Mouse (Mus musculus) neural tube, embryonic 14.5 days (tissue): Measurements from ENCODE around the gene Senp7. TPM values are rescaled to one million over a fixed set of nuclear protein-coding genes. Genes with fewer than 3 reads are reported as not detected.
"Not testable (repeated sequence)": the region's sequence is repeated elsewhere in the genome, so short reads cannot be mapped to it uniquely, and the experiment has no call there.

Source experiments
- ATAC-seq: fragments of 200-750 bp; cut with Nextera tagmentation; 2 replicates; pipeline ENCODE4 v1.8.0; 2017; ENCODE audit warnings: low read depth, mild to moderate bottlenecking, moderate TSS enrichment, moderate library complexity
- H3K27ac ChIP-seq: fragments of 300-500 bp; sonication (generic); 2 replicates; pipeline ENCODE4 v1.5.1; 2014; ENCODE audit warnings: low read depth, mild to moderate bottlenecking, control low read depth, low read length, moderate library complexity, mixed read lengths
- H3K27me3 ChIP-seq: fragments of 300-500 bp; sonication (generic); 2 replicates; pipeline ENCODE4 v1.6.1; 2014; ENCODE audit warnings: low read length; ENCODE audit not compliant: control insufficient read depth, insufficient read depth
- H3K36me3 ChIP-seq: fragments of 300-500 bp; sonication (generic); 2 replicates; pipeline ENCODE4 v1.6.1; 2014; ENCODE audit warnings: low read length, mixed read lengths; ENCODE audit not compliant: control insufficient read depth, insufficient read depth
- H3K4me1 ChIP-seq: fragments of 300-500 bp; sonication (generic); 2 replicates; pipeline ENCODE4 v1.6.1; 2014; ENCODE audit warnings: low read length; ENCODE audit not compliant: control insufficient read depth, insufficient read depth
- H3K4me2 ChIP-seq: fragments of 300-500 bp; sonication (generic); 2 replicates; pipeline ENCODE4 v1.6.1; 2014; ENCODE audit warnings: mild to moderate bottlenecking, low read depth, low read length, control low read depth
- H3K4me3 ChIP-seq: fragments of 300-500 bp; sonication (generic); 2 replicates; pipeline ENCODE4 v1.5.1; 2014; ENCODE audit warnings: low read depth, low read length, control low read depth, mixed read lengths
- H3K9ac ChIP-seq: fragments of 300-500 bp; sonication (generic); replicated peaks from 2 replicates; pipeline ENCODE4 v1.6.1; 2014; ENCODE audit warnings: low read depth, mild to moderate bottlenecking, control low read depth, low read length, mixed read lengths
- H3K9me3 ChIP-seq: fragments of 300-500 bp; sonication (generic); 2 replicates; pipeline ENCODE4 v1.6.1; 2016; ENCODE audit warnings: low read length; ENCODE audit not compliant: control insufficient read depth
- WGBS: fragments of 180-500 bp; shearing (Covaris S2); extraction: QIAGEN DNeasy Blood & Tissue Kit; methylation state at CpG from one replicate; pipeline ENCODE4 v1.1.7; 2014; 5-methylcytosine and 5-hydroxymethylcytosine counted together
- polyA plus RNA-seq: library from polyadenylated mRNA; unstranded; fragments of >200 nt; fragmentation: Nextera tagmentation; extraction: Ambion mirVana; gene quantifications from 2 replicates; pipeline ENCODE4 v1.2.1, GENCODE M21; 2014

The Senp7 gene
- polyA plus RNA-seq, 1 experiment from 2014 or later, result 73.6 TPM

DNA sequence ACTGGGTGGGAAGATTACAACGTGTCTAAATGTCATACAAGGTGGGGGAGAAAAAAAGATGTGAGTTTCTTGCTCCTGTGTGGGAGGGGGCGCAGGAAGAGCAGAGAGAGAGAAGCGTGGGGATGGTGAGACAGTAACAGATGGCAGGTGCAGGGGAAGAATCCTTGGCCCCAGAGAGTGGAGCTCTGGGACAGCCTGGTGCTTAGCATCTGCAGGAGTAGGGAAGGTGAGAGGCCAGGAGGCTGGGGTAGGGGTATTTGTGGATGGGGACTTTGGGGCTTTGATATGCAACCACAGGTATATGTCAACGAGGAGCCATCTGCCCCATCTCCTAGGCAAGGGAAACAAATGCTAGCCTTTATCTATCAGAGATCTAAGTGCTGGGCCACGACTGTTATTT, 26.4 kb downstream of the Senp7 start:
- Histone ChIP-seq H3K36me3 (no peaks in the 10 kb centered on the region), H3K4me3 (no peak overlapping the region), H3K9me3 (no peaks in the 10 kb centered on the region), H3K27ac (no peak overlapping the region; the same call in 1 of the 2 replicates), H3K4me2 (peak overlapping the region; percentile 76; the same call in 1 of the 2 replicates), H3K9ac (no peak overlapping the region), H3K27me3 (no peaks in the 10 kb centered on the region), H3K4me1 (peaks cover 16% of the 10 kb centered on the region)
- WGBS, result 77% methylated on average over 5 of the region's 5 CpGs
- ATAC-seq, result 0 out of 2 replicates have a peak, but pooled peaks have one; percentile 9

DNA sequence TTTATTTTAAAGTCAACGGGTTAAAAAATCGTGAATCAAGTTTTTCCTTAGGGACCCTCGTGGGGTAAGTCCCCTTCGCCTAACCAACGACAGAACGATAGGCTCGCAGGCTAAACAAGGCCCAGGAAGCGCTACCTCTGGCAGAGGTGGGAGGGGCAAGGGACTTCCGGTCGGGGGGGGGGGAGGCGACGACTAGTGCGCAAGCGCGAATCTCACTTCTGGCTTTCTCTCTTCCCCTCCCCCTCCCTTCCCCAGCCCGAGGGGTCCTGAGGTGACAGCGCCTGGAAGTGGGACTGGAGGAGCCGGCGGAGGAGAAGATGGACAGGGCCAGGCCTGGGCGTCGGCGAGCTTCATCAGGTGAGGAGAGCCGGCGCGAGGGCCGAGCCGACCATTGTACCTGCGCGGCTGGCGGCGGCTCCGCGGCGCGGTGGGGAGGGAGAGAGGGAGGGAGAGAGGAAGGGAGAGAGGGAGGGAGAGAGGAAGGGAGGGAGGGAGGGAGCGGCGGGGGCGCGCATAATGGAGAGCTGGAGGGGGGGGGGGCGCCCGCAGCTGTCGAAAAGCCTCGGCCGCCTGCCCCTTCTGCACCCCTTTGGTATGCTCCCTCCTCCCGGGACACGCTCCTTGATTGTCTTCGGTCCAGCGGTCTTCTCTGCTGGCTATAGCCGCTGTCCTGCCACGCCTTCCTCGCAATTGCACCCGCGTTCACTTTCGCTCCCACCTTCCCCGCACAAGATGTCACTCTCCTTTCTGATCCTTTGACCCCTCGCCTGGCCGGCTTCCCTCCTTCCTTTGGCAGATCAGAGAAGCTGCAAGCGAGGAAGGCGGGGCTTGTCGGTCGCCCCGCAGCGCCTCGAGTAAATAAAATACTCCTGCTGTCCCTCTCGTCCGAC, 27.3 kb downstream of the Senp7 start:
- Histone ChIP-seq H3K4me2 (peak overlapping the region; percentile 76), H3K36me3 (no peaks in the 10 kb centered on the region), H3K9ac (peak overlapping the region; percentile 73), H3K27ac (peak overlapping the region; percentile 96), H3K4me3 (peak overlapping the region; percentile 62), H3K4me1 (peaks cover 16% of the 10 kb centered on the region), H3K9me3 (no peaks in the 10 kb centered on the region), H3K27me3 (no peaks in the 10 kb centered on the region)
- peak; percentile 93 for ATAC-seq
- WGBS, result under 1% methylated on average over 43 of the region's 66 CpGs

DNA sequence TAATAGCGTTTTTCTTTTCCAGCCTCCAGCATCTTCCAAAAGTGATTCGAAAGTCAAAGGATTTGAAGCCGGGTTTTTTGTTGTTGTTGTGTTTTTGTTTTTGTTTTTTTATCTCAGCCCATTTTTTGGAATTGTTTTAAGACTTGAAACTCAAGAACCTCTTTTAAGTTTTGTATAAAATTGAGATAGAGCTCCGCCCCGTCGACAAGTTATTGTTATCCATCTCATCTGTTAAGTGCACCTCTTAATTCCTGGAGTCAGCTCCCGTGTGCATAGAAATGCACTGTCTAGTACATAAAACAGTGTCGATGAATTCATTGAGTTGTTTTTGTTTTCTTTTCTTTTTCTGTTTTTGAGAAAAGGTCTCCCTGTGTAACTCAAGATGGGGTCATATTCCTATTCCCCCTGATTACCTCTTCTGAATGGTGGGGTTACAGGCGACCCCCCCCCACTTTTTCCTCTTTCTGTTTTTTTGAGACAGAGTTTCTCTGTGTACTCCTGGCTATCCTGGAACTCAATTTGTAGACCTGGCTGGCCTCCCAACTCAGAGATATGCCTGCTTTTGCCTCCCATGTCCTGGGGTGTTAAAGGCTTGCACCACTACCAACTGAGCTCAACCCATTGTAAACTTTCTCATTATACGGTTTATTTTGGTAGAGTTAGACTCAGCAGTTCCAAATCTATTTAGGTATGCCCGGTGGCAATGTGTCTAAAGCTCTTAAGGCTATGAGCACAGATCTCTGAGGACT, 28.2 kb downstream of the Senp7 start:
- no peak for ATAC-seq
- no peaks in the 10 kb centered on the region for H3K36me3 ChIP-seq
- H3K9me3 ChIP-seq, result no peaks in the 10 kb centered on the region
- peak overlapping the region; percentile 96 for H3K27ac ChIP-seq
- WGBS, result 7% methylated on average over 11 of the region's 11 CpGs
- peak overlapping the region; percentile 76 for H3K4me2 ChIP-seq
- peak overlapping the region; percentile 62 for H3K4me3 ChIP-seq
- no peaks in the 10 kb centered on the region for H3K27me3 ChIP-seq
- peaks cover 16% of the 10 kb centered on the region for H3K4me1 ChIP-seq
- peak overlapping the region; percentile 73 for H3K9ac ChIP-seq

DNA sequence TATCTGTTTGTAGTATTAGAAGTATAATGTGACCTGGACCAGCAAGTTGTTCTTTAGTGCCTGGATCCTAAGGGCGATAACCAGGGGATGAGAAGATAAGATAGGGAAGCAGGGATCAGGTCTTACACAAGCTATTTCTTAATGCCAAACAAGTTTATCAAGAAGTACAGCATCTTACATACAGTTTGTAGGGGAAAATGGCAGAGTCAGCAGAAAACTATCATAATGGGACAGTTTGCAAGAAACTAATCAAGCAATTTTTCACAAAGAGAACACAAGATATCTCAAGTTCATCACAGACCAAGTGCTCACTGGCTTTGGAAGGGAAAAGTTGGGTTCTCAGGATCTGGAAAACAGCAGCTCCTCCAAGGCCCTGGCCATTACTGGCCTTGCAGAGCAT, 31.3 kb downstream of the Senp7 start:
- H3K4me3 ChIP-seq, result no peak overlapping the region
- H3K9me3 ChIP-seq, result no peaks in the 10 kb centered on the region
- no peak overlapping the region for H3K9ac ChIP-seq
- peaks cover 16% of the 10 kb centered on the region for H3K4me1 ChIP-seq
- no peaks in the 10 kb centered on the region for H3K36me3 ChIP-seq
- H3K4me2 ChIP-seq, result no peak overlapping the region
- no peak for ATAC-seq
- 94% methylated on average over 1 of the region's 1 CpGs for WGBS
- no peak overlapping the region for H3K27ac ChIP-seq
- H3K27me3 ChIP-seq, result no peaks in the 10 kb centered on the region

DNA sequence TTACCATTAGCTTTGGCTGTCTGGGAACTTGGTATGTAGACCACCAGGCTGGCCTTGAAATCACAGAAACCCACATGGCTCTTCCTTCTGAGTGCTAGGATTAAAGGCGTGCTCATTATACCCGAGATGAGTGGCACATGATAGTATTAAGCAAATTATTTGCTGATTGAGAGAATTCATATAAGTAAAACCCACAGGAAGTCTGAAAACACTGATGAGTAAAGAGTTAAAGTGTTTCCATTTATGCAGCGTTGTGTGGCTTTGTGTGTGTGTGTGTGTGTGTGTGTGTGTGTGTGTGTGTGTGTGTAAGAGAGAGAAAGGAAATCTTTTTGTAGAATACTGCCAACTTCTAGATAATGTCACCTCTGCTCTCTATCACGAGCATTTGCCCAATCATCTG, 33.6 kb downstream of the Senp7 start:
- Histone ChIP-seq H3K36me3 (no peaks in the 10 kb centered on the region), H3K27me3 (no peaks in the 10 kb centered on the region), H3K4me3 (no peak overlapping the region), H3K9me3 (no peaks in the 10 kb centered on the region), H3K27ac (no peak overlapping the region), H3K9ac (no peak overlapping the region), H3K4me2 (no peak overlapping the region), H3K4me1 (peaks cover 7% of the 10 kb centered on the region)
- 92% methylated on average over 4 of the region's 4 CpGs for WGBS
- ATAC-seq, result no peak

DNA sequence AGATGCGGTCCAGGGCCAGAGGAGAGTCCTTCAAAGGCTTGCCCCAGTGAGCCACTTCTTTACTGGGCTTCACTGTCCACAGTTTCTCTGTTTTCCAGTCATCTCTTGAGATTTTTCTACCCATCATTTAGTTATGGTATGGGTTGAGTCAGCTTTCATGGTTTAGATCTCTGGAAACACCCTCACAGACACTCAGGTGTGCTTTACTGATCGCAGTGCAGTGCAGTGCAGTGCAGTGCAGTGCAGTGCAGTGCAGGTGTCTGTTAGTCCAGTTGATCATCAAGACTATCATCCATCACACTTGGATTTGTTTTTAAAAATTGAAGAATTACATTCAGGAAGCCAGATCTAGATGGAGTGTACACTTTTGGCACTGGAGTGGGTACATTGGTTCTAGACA, 38.2 kb downstream of the Senp7 start:
- Histone ChIP-seq H3K9ac (no peak overlapping the region), H3K4me2 (no peak overlapping the region), H3K4me1 (no peaks in the 10 kb centered on the region), H3K4me3 (no peak overlapping the region), H3K36me3 (no peaks in the 10 kb centered on the region), H3K27ac (no peak overlapping the region), H3K9me3 (no peaks in the 10 kb centered on the region), H3K27me3 (no peaks in the 10 kb centered on the region)
- 98% methylated on average over 2 of the region's 2 CpGs for WGBS
- no peak for ATAC-seq

DNA sequence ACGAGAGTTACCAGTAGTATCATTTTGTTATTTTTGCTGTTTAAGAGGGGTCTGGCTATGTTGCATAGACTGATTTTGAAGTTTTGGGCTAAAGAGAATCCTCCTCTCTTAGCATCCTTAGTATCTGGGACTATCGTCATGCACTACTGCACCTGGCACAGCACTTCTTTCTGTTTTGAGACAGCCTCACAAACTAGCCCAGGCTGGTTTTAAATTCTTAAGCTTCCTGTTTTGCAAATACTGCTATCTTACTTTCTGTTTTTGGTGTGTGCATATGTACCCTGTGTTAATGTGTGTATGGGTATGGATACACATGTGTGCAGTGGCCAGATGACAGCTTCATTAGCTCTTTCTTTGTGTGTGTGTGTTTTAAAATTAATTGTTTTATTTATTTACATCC, 42.2 kb downstream of the Senp7 start:
- H3K4me2 ChIP-seq, result no peak overlapping the region
- H3K4me1 ChIP-seq, result no peaks in the 10 kb centered on the region
- no peak overlapping the region for H3K4me3 ChIP-seq
- no peak overlapping the region for H3K9ac ChIP-seq
- no peaks in the 10 kb centered on the region for H3K9me3 ChIP-seq
- ATAC-seq, result no peak
- WGBS, result 95% methylated on average over 2 of the region's 2 CpGs
- no peaks in the 10 kb centered on the region for H3K36me3 ChIP-seq
- H3K27me3 ChIP-seq, result no peaks in the 10 kb centered on the region
- H3K27ac ChIP-seq, result no peak overlapping the region

DNA sequence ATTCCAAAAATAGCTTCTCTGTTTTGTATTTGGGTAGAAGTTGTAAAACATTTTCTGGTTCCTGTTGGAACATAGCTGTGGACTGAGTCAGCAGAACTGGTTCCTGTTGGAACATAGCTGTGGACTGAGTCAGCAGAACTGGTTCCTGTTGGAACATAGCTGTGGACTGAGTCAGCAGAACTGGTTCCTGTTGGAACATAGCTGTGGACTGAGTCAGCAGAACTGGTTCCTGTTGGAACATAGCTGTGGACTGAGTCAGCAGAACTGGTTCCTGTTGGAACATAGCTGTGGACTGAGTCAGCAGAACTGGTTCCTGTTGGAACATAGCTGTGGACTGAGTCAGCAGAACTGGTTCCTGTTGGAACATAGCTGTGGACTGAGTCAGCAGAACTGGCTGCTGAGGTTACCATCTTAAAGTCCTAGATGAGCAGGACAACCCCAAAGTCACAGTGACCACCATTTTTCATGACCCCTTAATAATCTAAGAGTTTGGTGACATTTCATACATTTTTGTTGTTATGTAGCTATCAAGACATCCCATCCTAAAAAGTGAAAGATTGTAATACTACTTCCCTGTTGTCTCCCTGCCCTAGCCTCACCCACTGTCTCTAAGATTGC, 48.4 kb downstream of the Senp7 start:
- H3K4me2 ChIP-seq, H3K9ac ChIP-seq, H3K9me3 ChIP-seq, H3K4me1 ChIP-seq, H3K27me3 ChIP-seq, ATAC-seq, H3K27ac ChIP-seq, H3K4me3 ChIP-seq: not testable (repeated sequence)
- H3K36me3 ChIP-seq, result peaks cover 29% of the 10 kb centered on the region; the same call in 1 of the 2 replicates

DNA sequence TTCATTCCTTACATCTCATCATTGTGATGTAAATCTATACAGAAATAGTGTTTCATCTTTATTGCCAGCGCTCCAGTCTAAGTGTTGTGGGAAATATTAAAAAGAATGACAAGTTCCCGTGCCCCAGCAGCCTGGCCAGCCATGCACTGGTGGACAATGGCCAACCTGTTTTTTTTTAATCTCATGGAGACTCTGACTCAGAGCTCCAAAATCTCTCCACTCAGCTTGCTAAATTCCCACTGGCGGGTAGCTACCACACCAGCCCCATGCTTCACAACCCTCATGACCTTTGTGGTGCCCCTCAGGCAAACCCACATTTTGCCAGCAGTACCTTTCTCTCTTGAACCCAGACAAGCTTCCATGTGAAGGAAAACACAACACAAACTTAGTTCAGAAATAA, 67.6 kb downstream of the Senp7 start:
- H3K27me3 ChIP-seq, result no peaks in the 10 kb centered on the region
- peaks cover 11% of the 10 kb centered on the region for H3K36me3 ChIP-seq
- no peak overlapping the region for H3K9ac ChIP-seq
- no peak overlapping the region for H3K4me2 ChIP-seq
- no peak overlapping the region for H3K27ac ChIP-seq
- H3K9me3 ChIP-seq, result no peaks in the 10 kb centered on the region
- no peaks in the 10 kb centered on the region for H3K4me1 ChIP-seq
- WGBS, result 86% methylated on average over 3 of the region's 3 CpGs
- H3K4me3 ChIP-seq, result no peak overlapping the region
- no peak for ATAC-seq
